Mouse (Mus musculus) CD4-positive, CD25-positive, alpha-beta regulatory T cell, adult 4 months (primary cell): Measurements from ENCODE around the gene Gm10340. TPM values are rescaled to one million over a fixed set of nuclear protein-coding genes. Genes with fewer than 3 reads are reported as not detected.
"Not testable (repeated sequence)": the region's sequence is repeated elsewhere in the genome, so short reads cannot be mapped to it uniquely, and the experiment has no call there.

ENCODE experiments used
- ATAC-seq: one replicate; pipeline ENCODE4 v1.8.0; 2017
- polyA plus RNA-seq, 2 experiments: library from polyadenylated mRNA; unstranded; fragments of 100-300 nt; shearing (Covaris generic); gene quantifications; one replicate each; pipeline ENCODE4 v1.2.1; 2017

Gm10340 gene
- not detected for polyA plus RNA-seq

- not testable (repeated sequence) for ATAC-seq
Observed at GRCm38 (mm10) chr14:3133697-3134096, at the start of gene Gm10340. Gm10340 (plus strand) TSS chr14:3133997.

GRCm38 (mm10) chr14:3116051-3116450 lies 17.7 kb upstream of the Gm10340 start:
- not testable (repeated sequence) for ATAC-seq

GRCm38 (mm10) chr14:3187955-3188354 lies 54.2 kb downstream of the Gm10340 start, which contains the start of gene Gm5795:
Gm5795 (plus strand) TSS chr14:3188255.
- ATAC-seq = not testable (repeated sequence)

Other genes with a start within 250 kb of the Gm10340 start
- gene Gm2888, start 104.0 kb upstream of the Gm10340 start, polyA plus RNA-seq = not detected
- gene Gm2897, start 84.7 kb upstream of the Gm10340 start, polyA plus RNA-seq = 1 to 10 TPM; 4.1 to 5.2 TPM
- not detected for gene Gm5795, start 54.3 kb downstream of the Gm10340 start, polyA plus RNA-seq
- gene D830030K20Rik, start 74.5 kb downstream of the Gm10340 start, polyA plus RNA-seq = 10 to 100 TPM; 22.2 to 26.5 TPM
- gene Gm2956, start 198.6 kb downstream of the Gm10340 start, polyA plus RNA-seq = 1 to 10 TPM in 1 of 2 experiments, not detected in 1; 4.0 TPM